Mouse (Mus musculus) mouse embryonic stem cell (cell line): ENCODE results near the gene Naif1.
"Not testable (repeated sequence)": the region's sequence is repeated elsewhere in the genome, so short reads cannot be mapped to it uniquely, and the experiment has no call there.

Experiments
- in situ Hi-C, 2 experiments: fragments of 300-500 bp; cut with MboI; formaldehyde crosslinking; loops; 1 replicate in 1 of 2; 3 replicates in 1 of 2; pipeline ENCODE4 v1.14.3; 2019 to 2020; ENCODE audit warnings: low sequenced_read_pairs in 2 of 2, low pct_unique_long_range_greater_than_20kb in 1 of 2, mixed read lengths in 1 of 2; ENCODE audit not compliant: unreplicated experiment in 1 of 2

Naif1 gene

DNA sequence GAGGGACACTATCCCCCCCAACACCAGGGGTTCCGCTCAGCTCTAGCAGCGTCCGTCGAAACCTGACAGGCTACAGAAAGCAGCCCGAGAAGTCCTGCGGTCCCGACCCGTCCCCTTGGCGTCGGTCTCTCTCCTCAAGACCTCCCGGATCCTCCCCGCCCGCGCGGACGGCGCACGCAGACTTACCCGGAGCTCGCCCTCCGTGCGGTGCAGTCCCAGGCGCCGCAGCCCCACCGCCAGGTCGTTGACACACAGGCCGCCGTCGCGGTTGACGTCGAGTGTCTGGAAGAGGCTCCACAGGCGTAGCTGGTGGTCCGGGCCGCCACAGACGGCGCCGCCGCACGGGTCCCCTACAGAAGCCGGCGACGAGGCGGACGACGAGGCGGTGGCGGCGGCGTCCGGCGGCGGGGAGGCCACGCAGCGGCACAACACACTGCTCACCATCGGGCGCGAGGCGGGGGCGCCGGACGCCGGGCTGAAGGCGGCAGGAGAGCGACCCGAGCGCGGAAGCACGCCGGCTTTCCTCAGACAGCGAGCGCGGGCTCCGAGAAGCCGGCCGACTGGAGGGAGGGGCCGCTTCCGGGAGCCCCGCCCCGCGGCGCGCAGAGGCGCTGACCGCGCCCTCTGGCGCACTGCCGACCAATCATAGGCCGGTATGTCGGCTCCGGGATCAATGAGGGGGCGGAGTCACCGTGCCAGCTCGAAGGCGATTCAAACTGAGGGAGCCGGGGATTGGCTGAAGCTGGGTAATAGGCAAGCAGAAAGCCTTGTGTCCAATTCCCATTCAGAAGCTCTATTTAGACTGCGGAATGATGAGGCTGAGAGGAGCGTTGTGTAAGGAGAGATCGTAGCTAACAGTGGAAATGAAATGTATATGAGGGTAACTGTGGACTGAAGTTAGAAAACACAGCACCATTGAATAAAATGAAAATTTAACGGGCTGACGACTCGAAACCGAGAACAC is 906 bp downstream of the Naif1 start, which contains the start of gene Slc25a25:
Gene Slc25a25 (minus strand): TSS at position 565 of the 964 bp plus-strand sequence.
- in situ Hi-C loops, result no loop called here

DNA sequence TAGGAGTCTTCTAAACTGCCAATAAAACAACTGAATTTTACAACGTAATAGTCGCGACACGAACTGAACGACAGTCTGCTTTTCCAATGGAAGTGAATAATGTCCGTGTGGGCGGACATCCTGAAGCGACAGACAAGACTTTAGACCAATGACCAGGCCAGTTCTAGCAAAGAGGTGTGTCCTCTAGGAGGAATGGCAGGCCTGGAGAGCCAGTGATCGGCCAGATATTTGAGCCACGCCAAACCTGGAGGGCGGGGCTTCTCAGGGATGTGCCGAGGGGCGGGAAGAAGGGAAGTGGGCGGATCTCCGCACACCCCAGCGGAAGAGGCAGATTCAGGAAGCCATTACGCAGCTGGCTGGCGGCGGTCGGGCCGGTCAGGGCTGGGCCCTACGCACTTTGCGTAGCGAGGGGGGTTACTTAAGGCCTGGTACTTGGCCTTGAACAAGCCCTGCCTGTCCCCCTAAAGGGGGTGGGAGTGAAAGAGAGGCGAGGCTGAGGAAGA is 1.7 kb downstream of the Naif1 start:
- in situ Hi-C loops, result no loop called here

DNA sequence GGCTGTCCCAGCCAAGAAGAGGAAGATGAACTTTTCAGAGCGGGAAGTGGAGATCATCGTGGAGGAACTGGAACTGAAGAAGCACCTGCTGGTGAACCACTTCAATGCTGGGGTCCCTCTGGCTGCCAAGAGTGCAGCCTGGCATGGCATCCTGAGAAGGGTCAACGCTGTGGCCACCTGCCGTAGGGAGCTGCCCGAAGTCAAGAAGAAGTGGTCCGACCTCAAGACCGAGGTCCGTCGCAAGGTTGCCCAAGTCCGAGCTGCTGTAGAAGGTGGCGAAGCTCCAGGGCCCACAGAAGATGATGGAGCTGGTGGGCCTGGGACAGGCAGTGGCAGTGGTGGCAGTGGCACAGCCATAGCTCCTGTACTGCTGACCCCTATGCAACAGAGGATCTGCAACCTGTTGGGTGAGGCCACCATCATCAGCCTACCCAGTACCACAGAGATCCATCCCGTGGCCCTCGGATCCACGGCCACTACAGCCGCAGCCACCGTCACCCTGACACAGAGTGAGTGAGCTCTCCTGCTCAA is 2.2 kb downstream of the Naif1 start:
- in situ Hi-C loops, result no loop called here

DNA sequence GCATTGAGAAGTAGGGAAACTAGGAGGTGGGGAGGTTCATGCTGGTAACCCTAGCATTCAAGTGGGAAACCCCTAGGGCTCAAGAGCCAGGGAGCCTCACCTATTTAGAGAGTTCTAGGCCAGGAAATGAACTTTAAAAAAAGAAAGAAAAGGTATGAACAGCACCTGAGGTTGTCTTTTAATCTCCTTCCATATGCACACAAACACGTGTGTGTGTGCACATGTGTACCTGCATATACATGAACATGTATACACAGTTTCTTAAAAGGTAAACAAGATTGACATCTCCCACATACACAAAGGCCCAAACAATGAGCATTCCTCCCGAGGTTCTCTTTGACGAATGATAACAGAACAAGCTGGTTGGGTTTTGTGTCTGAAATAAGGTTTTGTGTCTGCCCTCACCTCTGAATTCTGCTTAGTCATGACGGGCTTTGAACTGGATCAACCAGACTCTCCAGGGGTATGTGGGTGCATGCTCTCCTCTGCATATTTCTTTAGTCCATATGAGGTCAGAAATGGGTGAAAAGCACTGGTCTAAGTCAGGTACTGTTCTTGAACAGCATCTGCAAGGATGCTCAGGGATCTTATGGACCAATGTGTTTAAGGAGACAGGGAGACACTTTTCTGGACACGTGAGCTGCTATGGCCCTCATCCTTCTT is 3.5 kb downstream of the Naif1 start:
- in situ Hi-C loops, result no loop called here

DNA sequence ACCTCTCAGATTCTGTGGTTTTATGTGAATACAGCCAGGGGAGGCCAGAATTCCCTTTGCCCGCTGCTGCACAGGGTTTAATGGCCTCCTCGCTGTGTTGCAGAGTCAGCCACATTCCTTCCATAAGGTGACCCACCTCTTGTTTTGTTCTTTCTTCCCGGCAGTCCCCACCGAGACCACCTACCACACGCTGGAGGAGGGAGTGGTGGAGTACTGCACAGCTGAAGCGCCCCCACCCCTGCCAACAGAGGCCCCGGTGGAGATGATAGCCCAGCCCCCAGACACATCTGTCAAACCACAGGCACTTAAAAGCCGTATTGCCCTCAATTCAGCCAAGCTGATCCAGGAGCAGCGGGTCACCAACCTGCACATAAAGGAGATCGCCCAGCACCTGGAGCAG is 4.4 kb downstream of the Naif1 start:
- in situ Hi-C loops, result no loop called here

DNA sequence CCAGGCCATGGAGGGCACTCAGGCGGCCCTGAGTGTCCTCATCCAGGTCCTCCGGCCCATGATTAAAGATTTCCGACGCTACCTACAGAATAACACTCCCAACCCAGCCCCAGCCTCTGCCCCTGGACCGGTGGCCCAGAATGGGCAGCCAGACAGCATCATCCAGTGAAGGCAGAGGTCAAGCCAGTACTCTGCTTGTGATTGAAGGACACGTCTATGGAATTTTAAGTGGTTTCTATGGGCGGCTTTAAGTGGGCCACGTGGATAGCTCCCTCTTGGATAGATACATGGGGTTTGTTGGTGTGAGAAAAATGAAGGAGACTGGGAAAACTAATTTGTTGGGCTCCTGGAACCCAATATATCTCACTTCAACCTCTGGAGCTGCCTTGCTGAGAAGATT is 4.8 kb downstream of the Naif1 start:
- in situ Hi-C loops, result no loop called here

DNA sequence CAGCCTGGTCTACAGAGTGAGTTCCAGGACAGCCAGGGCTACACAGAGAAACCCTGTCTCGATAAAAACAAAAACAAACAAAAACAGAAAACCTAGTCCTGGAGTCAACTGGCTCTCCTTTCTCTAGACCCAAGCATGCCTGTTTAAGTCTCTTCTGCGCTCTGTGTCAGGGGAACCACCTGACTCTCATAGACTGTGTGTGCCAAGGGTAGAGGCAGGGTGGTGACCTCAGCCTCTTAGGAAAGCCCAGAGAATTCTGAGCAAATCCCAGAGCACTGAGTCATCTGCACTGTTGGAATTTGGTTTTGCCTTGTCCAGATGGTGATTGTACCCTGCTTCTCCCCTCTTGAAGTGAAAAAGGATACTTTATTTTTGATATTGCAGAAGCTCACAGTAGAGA is 8.0 kb downstream of the Naif1 start:
- in situ Hi-C loops, result no loop called here

DNA sequence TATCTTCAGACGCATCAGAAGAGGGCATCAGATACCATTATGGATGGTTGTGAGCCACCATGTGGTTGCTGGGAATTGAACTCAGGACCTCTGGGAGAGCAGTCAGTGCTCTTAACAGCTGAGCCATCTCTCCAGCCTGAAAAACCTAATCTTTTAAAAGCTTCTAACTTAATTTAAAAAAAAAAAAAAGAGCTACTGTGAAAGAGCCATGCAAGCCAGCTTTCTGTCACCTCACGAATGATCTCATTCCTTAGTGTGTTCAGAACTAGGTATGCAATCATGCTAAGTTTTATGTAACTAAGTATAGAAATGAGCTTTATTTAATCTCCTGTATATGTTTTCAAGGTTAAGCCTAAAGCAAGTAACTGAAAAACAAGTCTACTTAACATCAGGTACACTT is 9.4 kb downstream of the Naif1 start:
- in situ Hi-C loops, result no loop called here

DNA sequence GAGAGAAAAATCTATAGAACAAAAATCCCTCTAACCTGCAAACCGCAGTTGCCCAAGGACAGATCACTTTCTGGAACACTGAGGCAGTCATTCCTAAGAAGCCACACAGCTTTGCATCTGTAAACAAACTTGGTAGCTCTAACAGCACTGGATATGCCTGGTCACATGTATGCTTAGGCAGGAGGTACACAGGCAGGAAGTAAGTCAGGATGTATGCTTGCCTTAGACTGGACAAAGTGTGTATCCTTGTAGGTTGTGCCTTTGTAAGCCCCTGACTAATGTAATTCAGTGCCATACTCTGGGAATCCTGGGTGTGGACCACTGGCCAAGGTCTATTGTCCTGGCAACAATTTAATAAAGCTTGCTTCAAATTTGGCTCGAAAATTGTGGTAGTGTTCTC is 13.5 kb downstream of the Naif1 start:
- in situ Hi-C loops, result no loop called here

DNA sequence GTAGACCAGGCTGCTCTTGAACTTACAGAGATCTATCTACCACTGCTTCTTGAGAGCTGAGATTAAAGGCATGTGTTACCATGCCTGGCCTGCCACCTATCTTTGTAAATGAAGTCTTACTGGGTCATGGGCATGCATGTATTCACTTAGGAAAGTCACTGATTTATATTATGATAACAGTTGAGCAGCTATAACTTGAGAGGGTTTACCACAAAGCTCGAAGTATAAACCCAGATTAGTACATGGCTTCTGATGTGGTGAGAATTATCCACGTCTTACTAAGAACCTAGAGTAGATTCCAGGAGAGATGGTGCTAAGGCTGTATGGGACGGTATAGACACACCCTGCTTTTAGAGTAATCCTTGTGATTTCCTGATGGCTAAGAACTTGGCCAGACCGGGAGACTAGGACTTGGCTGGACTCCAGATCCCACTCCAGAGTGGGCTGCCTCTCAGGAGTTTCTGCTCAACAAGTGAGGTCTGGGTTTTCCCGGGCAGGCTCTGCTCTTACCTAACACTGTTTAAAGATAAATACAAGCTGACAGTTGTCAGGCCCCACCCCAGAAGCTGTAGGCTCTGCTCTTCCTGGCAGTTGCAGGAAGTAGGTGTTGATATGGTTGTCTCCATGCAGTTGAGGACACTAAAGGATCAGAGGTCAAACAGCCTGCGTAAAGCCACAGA is 14.1 kb downstream of the Naif1 start:
- in situ Hi-C loops, result no loop called here

DNA sequence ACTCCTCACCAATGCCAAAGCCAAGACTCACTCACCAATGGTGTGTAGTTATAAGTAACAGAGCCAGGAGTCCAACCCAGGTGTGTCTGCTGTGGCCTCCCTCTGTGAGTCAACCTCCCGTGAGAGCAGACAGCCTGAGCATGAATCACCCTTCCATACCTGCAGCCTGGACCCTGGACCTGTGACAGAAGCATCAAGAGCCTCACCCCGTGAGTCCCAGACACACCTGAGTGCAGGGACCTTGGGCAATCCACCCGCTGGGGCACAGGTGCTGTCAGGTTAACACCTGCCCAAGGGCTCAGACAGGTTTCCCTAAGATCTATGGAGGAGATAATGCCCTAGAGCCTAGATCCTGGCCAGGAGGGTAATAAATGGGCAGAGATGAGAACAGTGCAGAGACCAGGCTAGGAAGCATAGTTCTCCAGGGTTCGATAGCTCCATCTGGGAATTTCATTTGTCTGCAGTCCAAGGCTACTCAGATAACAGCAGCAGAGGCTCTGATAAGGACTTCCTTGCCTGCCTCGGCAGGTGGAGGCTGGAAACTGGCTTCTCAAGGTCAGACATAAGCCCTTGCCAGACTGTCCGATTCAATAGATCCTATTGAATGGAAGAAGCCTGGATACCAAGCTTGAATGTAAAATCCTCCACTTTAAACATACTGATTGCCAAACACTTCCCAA is 20.9 kb downstream of the Naif1 start:
- in situ Hi-C loops, result no loop called here

DNA sequence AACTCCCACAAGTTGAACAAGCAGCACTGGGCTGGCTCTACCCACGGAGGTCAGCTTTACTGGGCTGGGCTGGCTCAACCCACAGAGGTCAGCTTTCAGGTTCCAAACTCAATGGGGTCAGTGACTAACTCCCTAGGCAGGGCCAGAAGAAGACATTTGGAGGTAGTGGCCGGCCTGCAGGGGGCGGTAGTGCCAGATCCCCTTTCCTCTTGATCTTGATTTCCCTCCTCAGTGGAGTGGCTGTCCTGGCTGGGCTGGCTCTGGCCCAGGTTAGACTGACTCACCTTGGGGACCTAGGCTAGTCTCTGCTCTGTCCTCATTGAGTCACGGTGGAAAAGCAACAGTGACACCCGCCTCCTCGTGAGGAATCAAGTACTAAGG is 21.4 kb downstream of the Naif1 start:
- in situ Hi-C loops, result no loop called here

DNA sequence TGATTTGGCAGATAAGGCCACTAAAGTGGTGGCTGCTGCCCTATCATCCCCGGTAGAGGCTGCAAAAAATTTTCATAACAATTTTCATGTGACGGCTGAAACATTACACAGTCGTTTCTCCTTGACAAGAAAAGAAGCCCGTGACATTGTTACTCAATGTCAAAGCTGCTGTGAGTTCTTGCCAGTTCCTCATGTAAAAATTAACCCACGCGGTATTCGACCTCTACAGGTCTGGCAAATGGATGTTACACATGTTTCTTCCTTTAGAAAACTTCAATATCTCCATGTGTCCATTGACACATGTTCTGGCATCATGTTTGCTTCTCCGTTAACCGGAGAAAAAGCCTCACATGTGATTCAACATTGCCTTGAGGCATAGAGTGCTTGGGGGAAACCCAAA is 25.1 kb downstream of the Naif1 start:
- in situ Hi-C loops, result not testable (repeated sequence)

DNA sequence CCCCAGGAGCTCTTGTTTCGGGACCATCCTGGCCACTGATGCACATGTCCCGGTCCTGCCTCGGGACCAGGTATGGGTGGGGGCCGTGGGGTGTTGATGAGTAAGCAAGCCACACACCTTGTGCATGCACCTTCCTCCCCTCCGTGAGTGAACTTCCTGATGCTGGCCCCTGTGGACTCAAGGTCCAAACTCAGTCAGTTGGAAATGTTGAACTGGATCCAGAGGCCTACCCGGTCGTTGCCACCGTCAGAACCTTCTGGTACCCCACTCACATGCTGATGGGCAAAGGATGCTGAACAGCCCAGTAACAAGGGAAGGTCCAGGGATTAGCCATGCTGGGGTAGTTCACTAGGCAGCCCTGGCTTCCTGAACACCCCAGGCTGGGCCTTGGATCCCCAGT is 32.1 kb downstream of the Naif1 start:
- in situ Hi-C loops, result loop anchor here (10.0 kb wide), 2 partner anchors 78 to 348 kb away; no protein-coding TSS in a partner anchor

DNA sequence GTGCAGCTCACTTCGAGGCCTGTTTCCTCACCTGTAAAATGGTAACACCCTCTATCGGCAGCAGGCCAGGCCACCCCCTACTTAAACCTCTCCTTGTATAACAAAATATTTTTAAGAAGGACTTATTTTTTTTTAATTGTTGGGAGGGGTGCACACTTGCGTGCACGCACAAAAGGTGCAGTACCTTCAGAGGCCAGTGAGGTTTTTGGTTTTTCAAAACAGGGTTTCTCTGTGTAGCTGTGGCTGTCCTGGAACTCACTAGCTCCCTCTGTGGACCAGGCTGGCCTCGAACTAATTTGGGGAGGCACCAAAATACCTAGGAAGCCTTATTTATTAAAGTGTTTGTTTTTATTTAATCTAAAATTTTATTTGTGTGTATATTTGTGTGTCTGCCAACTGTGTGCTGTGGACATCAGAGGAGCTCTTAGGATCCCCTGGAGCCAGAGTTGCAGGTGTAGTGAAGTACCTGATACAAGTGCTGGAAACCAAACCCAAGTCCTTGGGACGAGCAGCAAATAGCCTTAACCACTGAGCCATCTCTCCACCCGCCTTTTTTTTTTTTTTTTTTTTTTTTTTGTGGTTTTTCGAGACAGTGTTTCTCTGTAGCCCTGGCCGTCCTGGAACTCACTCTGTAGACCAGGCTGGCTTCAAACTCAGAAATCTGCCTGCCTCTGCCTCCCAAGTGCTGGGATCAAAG is 33.1 kb downstream of the Naif1 start:
- in situ Hi-C loops, result loop anchor here (10.0 kb wide), 2 partner anchors 79 to 349 kb away; no protein-coding TSS in a partner anchor

DNA sequence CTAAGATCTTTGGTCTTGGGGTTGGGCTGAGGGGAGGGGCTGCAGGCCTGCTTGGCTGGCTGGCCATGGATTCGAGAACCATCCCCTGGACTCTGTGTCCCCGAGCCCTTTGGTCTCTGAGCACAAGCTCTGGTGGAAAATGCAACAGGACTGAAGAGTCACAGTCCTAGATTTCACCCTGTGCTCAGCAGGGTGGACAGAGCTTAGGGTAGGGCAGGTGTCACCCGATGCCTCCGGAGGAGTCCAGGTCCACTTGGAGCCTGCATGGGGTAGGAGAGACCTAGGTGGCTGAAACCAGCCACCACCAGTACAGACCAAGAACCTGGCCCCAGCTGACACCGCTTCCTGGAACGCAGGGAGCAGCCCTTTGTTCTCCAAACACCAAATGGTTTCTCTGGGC is 34.7 kb downstream of the Naif1 start:
- in situ Hi-C loops, result loop anchor here (5.0 to 10.0 kb wide), 3 partner anchors 80 to 350 kb away; no protein-coding TSS in a partner anchor

DNA sequence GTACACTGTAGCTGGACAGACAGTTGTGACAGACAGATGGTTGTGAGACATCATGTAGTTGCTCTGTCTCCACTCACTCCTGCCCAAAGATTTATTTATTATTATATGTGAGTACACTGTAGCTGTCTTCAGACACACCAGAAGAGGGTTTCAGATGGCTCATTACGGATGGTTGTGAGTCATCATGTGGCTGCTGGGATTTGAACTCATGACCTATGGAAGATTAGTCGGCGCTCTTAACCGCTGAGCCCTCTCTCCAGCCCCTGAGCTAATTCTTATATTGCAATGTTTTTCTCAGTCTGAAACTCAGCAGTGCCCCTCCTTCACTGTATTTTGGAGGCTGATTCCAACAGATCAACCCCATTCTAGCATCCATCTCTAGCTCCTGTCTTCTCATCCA is 35.5 kb downstream of the Naif1 start:
- in situ Hi-C loops, result loop anchor here (5.0 to 10.0 kb wide), 3 partner anchors 81 to 351 kb away; no protein-coding TSS in a partner anchor
